Mouse (Mus musculus) kidney, adult 9 months (tissue): ENCODE results near the gene Glipr1l1.
"Not testable (repeated sequence)": the region's sequence is repeated elsewhere in the genome, so short reads cannot be mapped to it uniquely, and the experiment has no call there.

ENCODE experiments used
- DNase-seq: peaks from one replicate; pipeline ENCODE4 v3.0.0; 2022

Glipr1l1 gene

DNA sequence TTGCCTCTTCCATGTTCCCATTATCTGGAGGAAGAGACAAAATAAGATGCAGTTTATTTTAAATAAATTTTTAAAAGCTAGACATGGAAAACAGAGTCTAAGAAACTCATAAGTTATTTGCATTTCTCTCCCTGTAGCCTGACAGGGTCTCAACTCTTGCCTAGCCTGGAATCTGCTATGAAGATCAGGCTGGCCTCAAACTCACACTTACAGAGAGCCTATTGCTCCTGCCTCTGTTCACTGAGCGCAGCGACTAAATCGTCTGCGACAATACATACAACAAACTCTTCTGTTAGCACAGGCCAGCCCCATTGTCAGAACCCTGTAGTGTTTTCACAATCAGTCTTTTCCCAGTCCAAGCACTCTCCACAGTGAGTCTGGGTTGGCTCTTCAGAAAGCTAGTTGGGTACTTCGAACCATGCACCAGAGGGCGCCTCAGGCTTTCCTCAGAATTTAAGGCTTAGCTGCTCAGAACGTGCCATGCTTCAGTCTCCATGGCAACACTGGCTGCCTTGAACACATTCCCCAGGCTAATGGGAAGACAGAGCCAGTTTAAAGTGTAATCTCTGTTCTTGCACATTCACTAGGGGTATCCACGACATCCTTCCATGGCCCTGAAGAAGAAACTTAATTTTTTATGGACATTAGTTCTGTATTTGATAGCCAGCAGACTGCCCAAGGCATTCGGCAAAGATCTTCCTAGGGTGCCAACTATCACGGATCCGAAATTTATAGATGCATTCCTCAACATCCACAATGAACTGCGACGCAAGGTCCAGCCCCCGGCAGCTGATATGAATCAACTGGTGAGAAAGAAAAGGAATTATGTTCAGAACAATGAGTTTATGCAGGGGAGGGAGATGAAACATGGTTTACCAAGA, at the start of gene Glipr1l1:
Glipr1l1 (plus strand) TSS at position 488 of the 881 bp plus-strand sequence.
- DNase-seq: peak; percentile 58

DNA sequence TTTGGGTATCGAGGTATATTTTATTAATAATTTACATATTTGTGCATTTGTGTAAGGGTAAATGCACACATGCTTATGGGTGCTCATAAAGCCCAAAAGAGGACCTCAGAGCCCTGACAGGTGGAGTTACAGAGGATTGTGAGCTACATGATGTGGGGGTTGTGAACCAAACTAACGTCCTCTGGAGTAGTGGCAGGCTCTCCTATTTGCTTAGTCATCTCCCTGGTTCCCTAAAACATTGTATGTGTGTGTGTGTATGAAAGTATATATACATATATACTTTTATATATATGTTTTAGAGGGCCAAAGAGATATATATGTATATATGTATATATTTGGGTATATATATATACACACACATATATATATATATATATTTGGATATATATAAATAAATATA, 36.4 kb upstream of the Glipr1l1 start:
- no peak for DNase-seq

DNA sequence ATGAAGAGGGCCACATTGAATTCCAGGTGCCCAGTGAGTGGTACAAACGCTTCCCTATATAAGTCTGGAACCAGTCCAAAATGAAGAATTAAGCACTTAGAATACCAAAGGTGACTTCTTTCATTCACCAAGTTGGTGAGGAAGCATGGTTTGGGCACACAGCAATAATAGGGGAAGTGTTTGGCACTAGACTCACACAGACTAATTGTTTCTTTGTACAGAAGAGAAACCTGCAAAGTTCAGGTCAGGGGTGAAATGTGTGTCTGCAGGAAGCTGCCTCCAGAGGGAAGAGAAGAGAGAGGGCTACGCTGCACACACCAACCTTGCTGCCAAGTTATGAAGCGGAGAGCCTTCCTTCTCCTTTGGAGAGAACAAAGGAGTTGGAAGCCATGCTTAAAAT, 31.3 kb upstream of the Glipr1l1 start:
- not testable (repeated sequence) for DNase-seq

DNA sequence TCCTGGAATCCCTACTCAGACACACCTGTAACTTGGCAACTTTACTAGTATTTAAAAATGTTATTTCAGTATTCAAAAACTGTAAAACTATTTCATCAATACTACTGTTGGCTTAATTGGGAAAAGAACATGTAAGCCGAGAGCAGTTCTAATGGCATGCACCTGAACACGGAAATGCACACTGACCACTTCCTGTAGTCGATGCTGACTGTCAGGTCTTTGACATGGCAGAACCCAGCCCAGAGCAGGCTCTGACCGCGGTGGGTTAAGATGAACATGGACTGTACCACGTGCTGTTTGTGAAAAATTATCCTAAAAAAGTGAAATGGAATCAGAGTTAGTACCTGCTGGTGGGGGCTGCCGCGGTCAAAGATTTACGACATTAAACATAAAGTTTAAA, 16.5 kb upstream of the Glipr1l1 start:
- not testable (repeated sequence) for DNase-seq

DNA sequence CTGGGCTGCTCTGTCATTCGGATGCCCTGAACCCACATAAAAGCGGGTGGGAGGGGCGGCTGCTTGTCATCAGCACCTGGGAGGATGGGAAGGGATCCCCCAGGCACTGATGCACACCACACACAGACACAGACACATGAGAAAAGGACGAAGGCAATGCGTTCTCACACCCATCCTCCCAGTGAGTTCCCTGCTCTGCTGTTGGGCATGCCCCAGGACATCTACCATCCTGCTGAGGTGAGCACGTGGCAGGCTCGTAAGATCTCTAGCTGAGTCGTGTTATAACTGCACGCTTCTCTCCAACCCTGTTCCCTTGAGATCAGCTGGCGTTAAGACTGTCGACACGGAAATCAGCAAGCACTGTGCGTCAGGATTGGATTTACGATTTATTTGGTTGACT, 15.7 kb upstream of the Glipr1l1 start:
- not testable (repeated sequence) for DNase-seq

DNA sequence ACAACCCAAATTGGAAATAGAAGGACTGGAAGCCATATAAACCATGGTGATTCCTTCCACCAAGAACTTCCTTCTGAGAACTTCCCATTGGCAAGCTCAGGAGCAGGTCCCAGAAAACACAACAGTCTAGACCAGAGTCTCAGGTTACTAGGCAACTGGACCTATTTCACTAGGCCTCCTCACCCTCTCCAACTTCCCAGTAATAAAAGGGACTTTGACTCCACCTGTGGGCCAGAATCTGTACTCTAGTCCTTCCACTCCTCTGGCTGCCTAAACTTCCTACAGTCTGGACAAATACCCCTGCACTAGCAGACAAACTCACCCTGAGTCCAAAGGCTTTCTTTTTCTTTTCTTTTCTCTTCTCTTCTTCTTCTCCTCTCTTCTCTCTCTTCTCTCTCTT, 8.8 kb upstream of the Glipr1l1 start:
- no peak for DNase-seq

DNA sequence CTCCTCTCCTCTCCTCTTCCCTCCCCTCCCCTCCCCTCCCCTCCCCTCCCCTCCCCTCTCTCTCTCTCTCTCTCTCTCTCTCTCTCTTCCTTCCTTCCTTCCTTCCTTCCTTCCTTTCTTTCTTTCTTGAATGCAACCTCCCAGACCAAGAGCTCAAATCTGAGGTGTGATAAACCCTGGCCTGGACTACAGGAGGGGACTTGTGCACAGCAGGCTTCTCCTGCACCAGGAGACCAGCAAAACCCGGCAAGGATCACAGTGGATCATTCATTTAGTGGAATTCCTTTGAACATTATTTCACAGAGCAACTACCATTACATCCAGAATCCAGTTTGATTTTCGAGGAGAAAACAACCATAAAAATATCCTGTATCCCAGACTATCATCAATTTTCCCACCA, 8.0 kb upstream of the Glipr1l1 start:
- peak; percentile 7 for DNase-seq

DNA sequence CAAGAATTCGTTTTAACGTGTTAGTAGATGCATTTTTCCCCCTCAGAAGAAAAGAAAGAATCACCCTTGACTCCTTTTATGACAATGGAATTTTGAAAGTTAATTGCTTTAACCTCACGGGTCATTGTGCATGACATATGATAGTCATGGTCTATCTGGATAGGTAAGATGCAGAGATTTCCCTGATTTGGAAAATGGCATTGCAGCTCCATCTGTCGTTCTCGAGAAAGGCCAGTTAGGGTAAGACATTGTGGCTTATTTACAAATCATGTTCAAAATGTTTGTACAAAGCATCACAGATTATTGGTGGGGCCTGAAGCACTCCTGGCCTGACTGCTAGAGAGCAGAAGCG, 570 bp downstream of the Glipr1l1 start:
- not testable (repeated sequence) for DNase-seq

DNA sequence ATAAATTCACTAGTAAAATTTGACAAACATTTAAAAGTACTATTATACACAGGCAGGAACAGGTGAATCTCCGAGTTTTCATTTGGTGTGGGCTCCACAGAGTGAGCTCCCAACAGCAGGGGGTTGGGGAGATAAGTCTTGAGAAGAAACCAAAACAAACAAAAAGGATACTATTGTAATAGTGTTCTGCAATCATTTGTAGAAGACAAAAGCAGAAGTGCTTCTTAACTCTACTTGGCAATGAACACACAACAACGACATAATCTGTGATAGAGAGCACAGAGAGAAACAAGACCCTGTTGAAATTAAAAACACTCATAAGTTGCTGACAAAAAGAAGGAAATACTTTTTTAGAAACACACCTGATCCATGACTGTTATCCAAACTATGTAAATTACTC, 20.1 kb downstream of the Glipr1l1 start:
- no peak for DNase-seq

DNA sequence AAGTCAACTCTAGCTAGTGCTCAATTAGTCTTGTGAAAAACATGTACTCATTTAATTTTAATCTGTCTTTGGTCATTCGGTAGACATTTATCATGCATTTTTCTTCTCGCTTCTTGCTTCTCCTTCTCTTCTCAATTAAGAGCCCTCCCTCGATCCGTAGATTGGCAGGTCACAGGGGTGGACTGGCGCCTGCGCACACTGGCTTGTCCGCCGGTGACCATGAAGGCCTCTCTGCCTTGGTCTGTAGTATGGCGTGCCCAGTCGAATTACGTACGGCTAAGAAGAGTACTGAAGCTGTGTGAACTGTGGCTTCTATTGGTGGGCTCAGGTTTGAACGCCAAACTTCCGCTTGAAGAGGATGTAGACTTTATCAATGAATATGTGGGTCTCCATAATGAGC, 23.2 kb downstream of the Glipr1l1 start, which contains the start of gene Glipr1l2:
Glipr1l2 (plus strand) TSS at position 198 of the 400 bp plus-strand sequence.
- no peak for DNase-seq

DNA sequence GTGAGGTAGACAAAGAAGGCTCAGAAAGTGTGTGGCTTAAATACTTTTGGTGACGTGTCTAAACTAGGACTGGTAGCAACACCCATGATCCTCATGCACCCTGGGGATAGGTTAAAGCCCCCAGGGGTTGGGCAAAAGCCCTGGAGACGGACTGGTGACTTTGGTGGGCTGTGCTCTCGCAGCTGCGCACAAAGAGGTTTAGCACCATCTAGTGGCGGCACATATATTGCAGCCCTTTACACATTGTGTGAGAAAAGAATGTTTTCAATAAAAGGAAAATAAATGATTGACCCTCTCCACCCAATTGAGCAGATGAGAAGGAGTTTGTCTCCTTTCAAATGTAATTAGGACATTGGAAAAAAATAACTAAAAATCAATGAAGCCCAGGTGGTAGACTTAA, 45.8 kb downstream of the Glipr1l1 start:
- peak; percentile 58 for DNase-seq

DNA sequence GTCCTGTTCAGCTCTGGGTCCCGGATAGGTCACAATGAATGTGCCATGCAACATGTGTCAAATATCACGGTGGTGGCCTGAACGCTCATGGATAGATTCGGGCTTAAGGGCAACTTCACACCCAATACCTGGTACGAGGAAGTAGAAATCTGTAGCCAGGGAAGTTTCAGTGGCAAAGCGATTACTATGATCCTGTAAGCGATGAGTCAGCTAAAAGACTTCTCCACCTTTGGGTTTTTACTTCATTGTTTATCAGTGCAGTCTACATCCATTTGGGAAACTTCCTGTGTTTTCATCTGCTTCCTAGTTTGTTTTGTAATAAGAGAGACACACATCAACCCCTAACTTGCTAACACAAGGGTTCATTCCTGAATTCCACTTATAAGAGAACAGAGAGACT, 50.4 kb downstream of the Glipr1l1 start:
- DNase-seq: no peak

DNA sequence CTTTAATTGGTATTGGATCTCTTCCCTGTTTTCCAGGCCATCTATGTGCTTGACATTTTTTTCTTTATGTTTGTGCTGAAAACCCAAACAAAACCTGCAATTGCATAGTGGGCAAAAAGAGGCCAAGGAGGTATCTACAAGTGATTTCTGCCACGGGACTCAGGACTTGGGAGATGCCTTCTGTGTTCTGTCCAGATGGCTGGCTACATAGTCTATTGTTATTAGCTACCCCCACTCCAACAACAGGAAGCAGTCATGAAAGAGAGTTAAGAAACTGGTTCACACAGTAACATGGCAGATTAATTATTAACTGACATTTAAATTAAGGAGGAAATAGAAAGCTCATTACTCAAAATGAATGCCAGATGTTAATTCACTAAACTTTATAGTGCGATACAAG, 65.1 kb downstream of the Glipr1l1 start:
- not testable (repeated sequence) for DNase-seq

DNA sequence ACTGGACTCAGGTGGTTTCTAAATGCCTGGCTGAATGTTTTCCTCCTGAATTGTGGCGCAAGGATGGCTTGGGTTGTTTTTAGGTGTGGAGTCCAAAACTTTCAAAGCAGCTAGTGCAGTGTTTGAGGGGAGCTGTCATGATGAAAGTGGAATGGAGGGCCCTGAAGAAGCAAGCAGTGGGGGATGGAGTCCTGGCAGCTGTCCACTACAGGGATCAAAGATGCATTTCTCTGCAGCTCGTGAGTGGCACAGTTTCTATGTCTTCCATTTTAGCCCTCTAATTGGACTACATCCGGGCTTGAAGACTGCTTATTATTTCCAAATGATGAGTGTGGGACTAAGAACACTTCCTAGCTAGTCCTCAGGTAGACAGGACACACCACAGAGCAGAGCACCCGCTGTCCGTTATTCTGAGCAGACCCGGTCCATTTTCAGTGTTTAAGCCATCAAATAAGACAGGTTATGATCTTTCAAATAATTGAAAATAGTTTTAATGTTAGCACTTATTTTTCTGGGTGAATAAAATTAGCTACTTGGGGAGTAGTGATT, 67.8 kb downstream of the Glipr1l1 start:
- DNase-seq: not testable (repeated sequence)
